Comparison of ENCODE assay signal across 14 mouse cellular contexts in genomic region chr9:116058475-116058874, GRCm38 (mm10).
DNase-seq lines count a peak whose midpoint lies in the region; ATAC-seq and TF ChIP-seq lines count a peak whose summit lies in the region.
"Had no signal": no experiment of that assay in that cellular context is flagged by ENCODE, and none has a peak within 500 bp of the region (broad histone marks: within the 10 kb centered on the region; RNA-seq: fewer than 3 reads in every experiment).

No protein-coding gene starts in this region.

- WGBS in spleen, adult 2 months, result 30% methylated on average over 4 of the region's 4 CpGs

- ATAC-seq in hematopoietic stem cell, adult 5-6 weeks (replicated peaks in 1 of 2; ENCODE audit: insufficient read depth in 1 of 2, low FRiP score in 2 of 2, low TSS enrichment in 1 of 2, low read depth in 1 of 2, poor library complexity in 2 of 2, severe bottlenecking in 2 of 2), result peak; percentile 29 to 49; a peak in 1 of 4 replicates
- ATAC-seq in neutrophil, adult 5-6 weeks (ENCODE audit: extremely low read depth, insufficient number of reproducible peaks, low FRiP score, poor library complexity, severe bottlenecking), result peak; percentile 20; the same call in 1 of the 2 replicates
- ATAC-seq: hindbrain, embryonic 16.5 days had no signal

- H3K27ac ChIP-seq in spleen, adult 2 months (ENCODE audit: insufficient read depth, low read length), result 0 out of 2 replicates have a peak overlapping the region, but pooled peaks have one; percentile 55
- H3K27ac ChIP-seq: embryonic facial prominence, embryonic 12.5 days; forebrain, embryonic 12.5 days; hindbrain, embryonic 12.5 days had no signal

- H3K36me3 ChIP-seq in spleen, adult 2 months (ENCODE audit: control insufficient read depth, insufficient read depth, low read length), result no peaks in the 10 kb centered on the region
- H3K36me3 ChIP-seq: embryonic facial prominence, embryonic 12.5 days; forebrain, embryonic 12.5 days; heart, embryonic 12.5 days; hindbrain, embryonic 12.5 days had no signal

- H3K4me3 ChIP-seq in spleen, adult 2 months (ENCODE audit: extremely low read depth, insufficient read depth, insufficient read length), result no peak overlapping the region
- H3K4me3 ChIP-seq: embryonic facial prominence, embryonic 12.5 days; forebrain, embryonic 12.5 days; heart, embryonic 12.5 days; hindbrain, embryonic 12.5 days had no signal

- no peak for DNase-seq in spleen, adult 2 months (ENCODE audit: low read depth in 1 of 2, low spot score in 2 of 2)
- DNase-seq in spleen, adult 18-20 months, result no peak
- DNase-seq in testis, postnatal 14 days (ENCODE audit: low spot score), result no peak
- DNase-seq in layer of hippocampus, adult 18-20 months (ENCODE audit: low spot score in 2 of 2), result no peak
- DNase-seq: adrenal gland, postnatal 25 days; cerebellum, adult 2 months; gastrocnemius, postnatal 10 days had no signal

- no peaks in the 10 kb centered on the region for H3K27me3 ChIP-seq in spleen, adult 2 months (ENCODE audit: control insufficient read depth, insufficient read depth, low read length)
- H3K27me3 ChIP-seq: embryonic facial prominence, embryonic 12.5 days; forebrain, embryonic 12.5 days; heart, embryonic 12.5 days; hindbrain, embryonic 12.5 days had no signal

- no peak for TF ChIP-seq CTCF in spleen, adult 2 months (IDR thresholded peaks at IDR 0.05; ENCODE audit: extremely low read depth, insufficient read depth, insufficient read length, insufficient replicate concordance)

- TF ChIP-seq POLR2A in spleen, adult 2 months (IDR thresholded peaks at IDR 0.05; ENCODE audit: low read depth, low read length), result no peak

- H3K4me1 ChIP-seq in spleen, adult 2 months (ENCODE audit: control insufficient read depth, insufficient read depth, insufficient read length), result peaks cover 4% of the 10 kb centered on the region; the same call in 1 of the 2 replicates
- H3K4me1 ChIP-seq: embryonic facial prominence, embryonic 12.5 days; heart, embryonic 12.5 days; hindbrain, embryonic 12.5 days had no signal
